Mouse (Mus musculus) limb, embryonic 13.5 days (tissue): ENCODE measurements at regions not wholly inside any gene's neighbourhood (a gene's known extent, or its start where the extent isn't known, plus 50 kb on each side); places are given as distances from the start of the nearest gene placed in this dataset.

ENCODE experiments used
- ATAC-seq: fragments of 200-750 bp; cut with Nextera tagmentation; 2 replicates; pipeline ENCODE4 v1.8.0; 2017; ENCODE audit warnings: low read depth, moderate number of reproducible peaks, moderate TSS enrichment; ENCODE audit not compliant: low FRiP score
- H3K27ac ChIP-seq: fragments of 300-500 bp; sonication (generic); 2 replicates; pipeline ENCODE4 v1.5.1; 2015; ENCODE audit warnings: inconsistent platforms, mild to moderate bottlenecking, moderate library complexity
- H3K27me3 ChIP-seq: fragments of 300-500 bp; sonication (generic); 2 replicates; pipeline ENCODE4 v1.6.1; 2015; ENCODE audit warnings: mild to moderate bottlenecking, inconsistent platforms
- H3K36me3 ChIP-seq: fragments of 300-500 bp; sonication (generic); 2 replicates; pipeline ENCODE4 v1.6.1; 2015; ENCODE audit warnings: inconsistent platforms, mild to moderate bottlenecking, moderate library complexity
- H3K4me1 ChIP-seq: fragments of 300-500 bp; sonication (generic); 2 replicates; pipeline ENCODE4 v1.6.1; 2015; ENCODE audit warnings: inconsistent platforms
- H3K4me2 ChIP-seq: fragments of 300-500 bp; sonication (generic); replicated peaks from 2 replicates; pipeline ENCODE4 v1.6.1; 2015; ENCODE audit warnings: inconsistent platforms, mild to moderate bottlenecking, moderate library complexity
- H3K4me3 ChIP-seq: fragments of 300-500 bp; sonication (generic); 2 replicates; pipeline ENCODE4 v1.5.1; 2015; ENCODE audit warnings: moderate library complexity, mild to moderate bottlenecking, inconsistent platforms
- H3K9ac ChIP-seq: fragments of 300-500 bp; sonication (generic); 2 replicates; pipeline ENCODE4 v1.6.1; 2015; ENCODE audit warnings: mild to moderate bottlenecking, inconsistent platforms
- H3K9me3 ChIP-seq: fragments of 300-500 bp; sonication (generic); 2 replicates; pipeline ENCODE4 v1.6.1; 2016; ENCODE audit warnings: inconsistent platforms
- WGBS: fragments of 180-500 bp; shearing (Covaris S2); methylation state at CpG from one replicate; pipeline ENCODE4 v1.1.7; 2015; 5-methylcytosine and 5-hydroxymethylcytosine counted together

GRCm38 (mm10) chr10:94999716-95000115 lies 55.1 kb upstream of the Plxnc1 start:
- 87% methylated on average over 5 of the region's 5 CpGs for WGBS

More at GRCm38 (mm10) chr10:94999716-95000115, 55.1 kb upstream of the Plxnc1 start:
- ATAC-seq, result no peak
- peaks cover 7% of the 10 kb centered on the region; the same call in 1 of the 2 replicates for H3K4me1 ChIP-seq
- H3K27ac ChIP-seq, result no peak overlapping the region
- no peak overlapping the region for H3K9ac ChIP-seq
- peaks cover 4% of the 10 kb centered on the region; the same call in 1 of the 2 replicates for H3K9me3 ChIP-seq
- no peaks in the 10 kb centered on the region for H3K36me3 ChIP-seq
- H3K27me3 ChIP-seq, result no peaks in the 10 kb centered on the region
- no peak overlapping the region for H3K4me2 ChIP-seq
- no peak overlapping the region for H3K4me3 ChIP-seq
